In genomic region chr8:80814087-80814791, GRCm38 (mm10) we compare ENCODE assay signal across 9 mouse cellular contexts.
DNase-seq lines count a peak whose midpoint lies in the region; ATAC-seq lines count a peak whose summit lies in the region.
"Had no signal": no experiment of that assay in that cellular context is flagged by ENCODE, and none has a peak within 500 bp of the region (broad histone marks: within the 10 kb centered on the region; RNA-seq: fewer than 3 reads in every experiment).

No protein-coding gene starts in this region.

- H3K27me3 ChIP-seq in midbrain, embryonic 15.5 days (replicated peaks), result no peaks in the 10 kb centered on the region
- H3K27me3 ChIP-seq: liver, embryonic 13.5 days had no signal

- 0 out of 2 replicates have a peak overlapping the region, but pooled peaks have one; percentile 11 for H3K27ac ChIP-seq in midbrain, embryonic 15.5 days
- H3K27ac ChIP-seq: liver, embryonic 13.5 days had no signal

- intact Hi-C loops in gastrocnemius, postnatal 36 days (cut with DNase I), result no loop called here
- intact Hi-C loops in heart, postnatal 14 days (cut with DNase I), result loop anchor here (5.0 kb wide), 1 partner anchor 37 kb away; no protein-coding TSS in a partner anchor

- H3K4me3 ChIP-seq in midbrain, embryonic 15.5 days, result no peak overlapping the region
- H3K4me3 ChIP-seq: liver, embryonic 13.5 days had no signal

- WGBS in midbrain, embryonic 15.5 days, result 52% methylated on average over 13 of the region's 13 CpGs

- no peak overlapping the region for H3K4me2 ChIP-seq in midbrain, embryonic 15.5 days
- H3K4me2 ChIP-seq: liver, embryonic 13.5 days had no signal

- H3K9me3 ChIP-seq in midbrain, embryonic 15.5 days, result no peaks in the 10 kb centered on the region
- H3K9me3 ChIP-seq: liver, embryonic 13.5 days had no signal

- peaks cover 12% of the 10 kb centered on the region for H3K4me1 ChIP-seq in midbrain, embryonic 15.5 days

- DNase-seq in gastrocnemius, postnatal 10 days, result peak; percentile 28
- no peak for DNase-seq in gastrocnemius, postnatal 36 days
- DNase-seq in brain, adult 2 months (ENCODE audit: low read depth, low spot score), result peak; percentile 57
- DNase-seq in heart, postnatal 14 days, result peak; percentile 46 to 56
- DNase-seq in adrenal gland, adult 8-10 months, result no peak
- DNase-seq in adrenal gland, postnatal 14 days, result no peak
- no peak for DNase-seq in spleen, adult 12 weeks (ENCODE audit: low spot score)

- H3K36me3 ChIP-seq in midbrain, embryonic 15.5 days (replicated peaks), result no peaks in the 10 kb centered on the region

- H3K9ac ChIP-seq in midbrain, embryonic 15.5 days, result no peak overlapping the region
- H3K9ac ChIP-seq: liver, embryonic 13.5 days had no signal

- ATAC-seq in midbrain, embryonic 15.5 days (replicated peaks), result peak; percentile 55; the same call in 1 of the 2 replicates

Comparison
In these comparisons a context has a peak if more than half of its experiments do, and no peak if none do; other contexts are left out.
1. DNase-seq: peak in gastrocnemius, postnatal 10 days (single experiment), brain, adult 2 months (single experiment) and heart, postnatal 14 days (2 of 2); none in gastrocnemius, postnatal 36 days (0 of 2), adrenal gland, adult 8-10 months (single experiment), adrenal gland, postnatal 14 days (single experiment) and spleen, adult 12 weeks (single experiment).